Mouse (Mus musculus) activated CD4-positive, CD25-positive, alpha-beta regulatory T cell (primary cell): ENCODE data around the gene Klhl3. TPM values are rescaled to one million over a fixed set of nuclear protein-coding genes. Genes with fewer than 3 reads are reported as not detected.

Source experiments
- polyA plus RNA-seq, 2 experiments: library from polyadenylated mRNA; unstranded; fragments of 100-300 nt; shearing (Covaris generic); gene quantifications; one replicate each; pipeline ENCODE4 v1.2.1; 2017

The Klhl3 gene
- 1 to 10 TPM; 1.2 to 2.1 TPM for polyA plus RNA-seq

GRCm38 (mm10) chr13:58113061-58113900, at the start of gene Klhl3:
Gene Klhl3, minus strand, starts transcription at chr13:58113592.

GRCm38 (mm10) chr13:58157447-58158098, 44.2 kb upstream of the Klhl3 start, which contains the start of gene Idnk:
Gene Idnk, plus strand, starts transcription at chr13:58157649.

GRCm38 (mm10) chr13:58128396-58128767, 15.0 kb upstream of the Klhl3 start, which contains the start of gene Hnrnpa0:
Gene Hnrnpa0, minus strand, starts transcription at chr13:58128556.

Other genes starting within 250 kb of the Klhl3 start
- gene Spock1, start 205.3 kb downstream of the Klhl3 start, polyA plus RNA-seq = under 1 TPM in 1 of 2 experiments, not detected in 1; 0.17 TPM
- 10 to 100 TPM; 75.7 to 80.6 TPM for gene Hnrnpa0, start 15.0 kb upstream of the Klhl3 start, polyA plus RNA-seq
- gene Idnk, start 44.1 kb upstream of the Klhl3 start, polyA plus RNA-seq = 100 to 1,000 TPM; 163 to 194 TPM
- gene Ubqln1, start 102.1 kb upstream of the Klhl3 start, polyA plus RNA-seq = 100 to 1,000 TPM in 1 of 2 experiments, 10 to 100 TPM in 1; 95.4 to 122 TPM
- gene Gkap1, start 162.1 kb upstream of the Klhl3 start, polyA plus RNA-seq = 1 to 10 TPM; 1.1 to 1.2 TPM
- gene Kif27, start 245.5 kb upstream of the Klhl3 start, polyA plus RNA-seq = under 1 TPM in 1 of 2 experiments, not detected in 1; 0.18 TPM